Mouse (Mus musculus) stomach, postnatal 0 days (tissue): ENCODE results near the gene Scn5a.

ENCODE experiments used
- CTCF ChIP-seq: IDR thresholded peaks from 2 replicates; pipeline ENCODE4 v1.5.1; 2016; ENCODE audit warnings: antibody characterized with exemption, low read depth, mild to moderate bottlenecking, moderate library complexity
- EP300 ChIP-seq: optimal IDR thresholded peaks from 2 replicates; pipeline ENCODE3; 2016; ENCODE audit warnings: antibody characterized with exemption

DNA sequence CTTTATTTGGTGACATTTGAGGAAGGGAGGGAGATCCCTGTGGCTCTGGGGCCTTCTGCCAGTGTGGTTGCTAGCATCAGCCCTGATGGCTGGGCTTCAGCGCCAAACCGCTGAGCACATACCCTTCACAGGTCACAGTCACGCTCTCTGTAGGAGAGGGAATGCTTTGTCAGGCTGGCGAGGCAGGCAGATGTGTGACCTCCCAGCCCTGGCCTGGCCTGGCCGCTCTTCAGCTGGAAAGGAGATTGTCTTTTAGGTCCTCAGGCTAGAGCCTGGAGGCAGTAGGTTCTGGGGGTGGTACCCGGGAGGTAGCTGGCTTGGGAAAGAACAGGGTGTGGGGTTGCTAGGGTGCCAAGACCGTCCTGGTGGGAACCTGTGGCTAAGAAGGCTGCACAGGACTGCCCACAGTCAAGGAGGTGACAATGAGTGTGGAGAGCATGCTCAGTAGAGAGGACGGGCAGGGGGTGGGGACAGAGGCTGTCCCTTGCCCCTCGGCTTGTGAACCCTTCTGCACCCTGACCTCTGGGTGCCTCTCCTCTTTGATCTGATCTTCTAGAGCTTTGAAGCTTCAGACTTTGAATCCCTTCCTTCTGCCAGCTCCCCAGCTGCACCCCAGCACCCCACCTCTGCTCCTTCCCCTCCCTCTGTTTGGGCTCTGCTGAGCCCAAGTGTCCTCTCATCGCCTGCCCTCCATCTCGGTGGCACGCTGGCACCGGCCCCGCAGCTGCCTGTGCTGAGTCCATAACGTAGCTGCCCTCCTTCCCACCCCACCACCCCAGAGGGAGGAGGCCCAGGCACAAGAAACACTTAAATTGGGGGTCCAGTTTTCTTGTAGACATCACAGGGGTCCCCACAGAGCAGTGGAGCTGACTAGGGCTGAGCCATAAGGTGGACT, 103.9 kb downstream of the Scn5a start:
- TF ChIP-seq CTCF: no peak
- TF ChIP-seq EP300: no peak
